Mouse (Mus musculus): ENCODE measurements around the gene Eif2b5.

Eif2b5 gene

DNA sequence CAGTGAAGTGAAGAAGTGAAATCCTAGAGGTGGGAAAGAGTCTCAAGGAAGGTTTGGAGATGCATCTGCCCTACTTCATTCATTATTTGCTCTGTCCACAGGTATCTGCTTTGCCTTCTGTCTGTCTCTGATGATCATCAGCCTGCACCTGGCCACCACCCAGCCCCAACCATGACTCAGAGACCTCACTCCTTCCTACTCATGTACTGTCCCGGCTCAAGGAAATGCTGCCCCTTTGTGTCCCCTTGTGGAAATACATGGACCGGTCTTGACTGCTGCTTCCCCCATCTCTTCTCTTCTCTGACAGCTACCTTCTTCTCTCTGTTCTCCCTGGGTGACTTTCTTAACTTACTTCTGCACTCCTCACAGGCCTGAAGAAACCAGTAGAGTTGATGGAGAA is 8.0 kb upstream of the Eif2b5 start:
- no peak for DNase-seq

DNA sequence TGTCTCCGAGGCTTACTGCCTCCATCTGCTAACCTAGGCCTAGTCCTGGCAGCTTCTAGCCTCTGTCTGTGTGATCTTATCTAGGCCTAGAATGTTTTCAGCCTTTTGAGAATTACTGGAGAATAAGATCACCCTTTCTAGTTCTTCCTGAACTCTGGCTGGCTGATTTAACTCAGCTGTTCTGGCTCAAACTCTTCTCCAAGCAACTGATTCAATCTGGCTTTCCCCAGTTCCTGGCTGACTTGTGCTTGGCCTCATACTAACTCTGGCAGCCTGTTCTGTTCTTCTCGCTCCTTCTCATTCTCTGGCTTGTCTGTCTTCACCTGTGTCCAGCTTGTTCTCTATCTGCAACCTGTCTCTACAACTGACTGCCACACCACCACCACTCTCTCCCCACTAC is 7.3 kb upstream of the Eif2b5 start:
- no peak for DNase-seq

DNA sequence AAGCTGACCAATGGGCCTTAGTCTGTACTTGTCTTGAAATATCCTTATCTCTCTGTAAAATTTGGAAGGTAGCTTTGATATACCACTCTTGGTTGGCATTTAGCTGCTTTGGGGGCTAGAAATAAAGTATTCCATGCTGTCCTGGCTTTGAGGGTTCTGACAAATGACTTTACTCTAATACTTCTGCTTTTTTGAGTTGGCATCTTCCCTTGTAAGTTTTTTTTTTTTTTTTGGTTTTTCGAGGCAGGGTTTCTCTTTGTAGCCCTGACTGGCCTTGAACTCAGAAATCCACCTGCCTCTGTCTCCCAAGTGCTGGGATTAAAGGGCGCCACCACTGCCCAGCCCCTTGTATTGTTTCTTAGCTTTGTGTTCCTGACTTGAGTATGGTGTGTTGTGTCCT is 5.2 kb upstream of the Eif2b5 start:
- no peak for DNase-seq

DNA sequence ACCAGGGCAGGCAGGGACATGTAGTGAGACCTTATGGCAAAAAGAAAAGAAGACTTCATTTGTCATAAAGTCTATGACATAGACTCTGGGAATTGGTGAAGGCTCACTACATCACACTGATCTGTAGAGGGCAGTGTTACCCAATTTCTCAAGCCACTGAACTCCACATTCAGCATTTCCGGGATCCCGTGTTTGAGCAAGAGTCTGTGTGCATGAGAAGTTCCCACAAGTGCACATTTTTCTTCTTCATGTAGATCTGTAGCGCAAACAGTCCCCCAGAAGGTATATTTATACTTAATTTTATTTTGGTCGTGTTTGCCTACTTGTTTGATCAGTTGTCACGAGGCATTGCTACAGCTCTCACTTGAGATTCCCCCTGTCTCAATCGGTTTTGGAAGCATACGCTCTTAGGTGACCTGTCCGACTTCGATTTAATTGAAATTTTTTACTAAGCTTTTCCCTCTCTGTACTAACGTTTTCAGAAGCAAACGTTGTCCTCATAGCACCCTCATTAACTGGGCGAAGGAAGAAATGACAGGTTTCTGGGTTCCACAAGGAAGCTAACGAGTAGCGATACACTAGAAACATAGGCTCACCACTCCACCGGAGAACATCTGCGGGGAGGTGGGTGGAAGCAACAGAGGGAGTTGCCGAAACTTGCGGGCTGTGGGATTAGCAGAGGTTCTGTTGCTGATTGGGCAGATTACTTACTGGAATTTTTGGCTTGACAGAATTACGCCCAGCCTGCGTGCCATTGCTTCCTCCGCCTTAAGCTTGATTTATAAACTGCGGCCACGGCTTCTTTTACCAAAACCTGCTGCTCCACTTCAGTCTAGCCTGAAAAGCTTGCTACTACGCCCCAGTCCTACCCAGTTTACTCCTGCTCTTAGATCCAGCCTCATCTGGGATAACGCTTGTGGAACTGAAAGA is 1.7 kb upstream of the Eif2b5 start:
- peak; percentile 59 for DNase-seq

DNA sequence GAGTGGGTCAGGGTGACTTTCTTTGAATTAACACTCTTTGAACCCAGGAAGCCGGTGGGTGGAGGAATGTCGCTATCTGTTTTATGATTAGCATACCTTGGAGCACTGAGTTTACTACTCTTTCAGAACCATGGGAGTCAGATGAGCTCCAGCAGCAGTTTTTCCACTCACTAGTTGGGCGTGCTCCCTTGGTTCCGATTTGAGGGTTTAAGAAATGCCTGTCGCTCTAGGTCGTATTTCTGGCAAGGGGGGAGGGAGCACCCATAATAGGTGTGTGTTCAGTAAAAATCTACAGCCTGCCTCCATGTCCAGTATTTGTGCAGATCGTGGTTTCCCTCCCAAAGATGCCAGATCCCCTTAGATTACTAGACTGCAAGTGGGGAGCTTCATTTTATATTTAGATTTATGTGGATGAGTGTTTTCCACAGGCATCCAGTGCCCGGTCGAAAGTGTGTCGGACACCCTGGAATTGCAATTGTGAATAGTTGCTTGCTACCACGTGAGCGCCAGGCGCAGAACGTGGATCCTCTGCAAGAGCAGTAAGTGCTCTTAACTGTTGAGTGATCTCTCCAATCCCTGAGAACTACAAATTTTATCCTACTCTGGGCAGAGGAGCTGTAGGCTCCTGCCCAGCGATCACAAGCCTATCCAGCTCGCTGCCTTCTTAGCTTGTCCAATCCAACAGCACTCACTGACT is 489 bp upstream of the Eif2b5 start:
- DNase-seq, result peak; percentile 39

DNA sequence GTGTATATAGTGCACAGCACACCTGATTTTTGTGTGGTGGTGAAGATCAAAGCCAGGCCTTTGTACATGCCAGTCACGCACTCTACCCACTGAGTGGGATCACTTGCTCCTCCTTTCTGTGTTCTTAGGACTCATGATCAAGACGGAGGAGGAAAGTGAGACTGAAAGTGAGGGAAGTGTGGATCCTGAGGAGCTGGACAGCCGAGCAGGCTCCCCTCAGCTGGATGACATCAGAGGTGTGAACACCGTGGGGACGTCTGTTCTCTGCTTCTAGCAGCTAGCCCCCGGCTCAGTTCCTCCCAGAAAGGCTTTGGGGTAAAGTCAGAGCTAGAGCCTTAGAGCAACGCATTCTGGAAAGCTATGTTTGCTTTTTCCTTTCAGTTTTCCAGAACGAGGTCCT is 7.4 kb downstream of the Eif2b5 start:
- no peak for DNase-seq

GRCm38 (mm10) chr16:20509349-20509748 is 10.7 kb downstream of the Eif2b5 start:
- peak; percentile 66 for DNase-seq

DNA sequence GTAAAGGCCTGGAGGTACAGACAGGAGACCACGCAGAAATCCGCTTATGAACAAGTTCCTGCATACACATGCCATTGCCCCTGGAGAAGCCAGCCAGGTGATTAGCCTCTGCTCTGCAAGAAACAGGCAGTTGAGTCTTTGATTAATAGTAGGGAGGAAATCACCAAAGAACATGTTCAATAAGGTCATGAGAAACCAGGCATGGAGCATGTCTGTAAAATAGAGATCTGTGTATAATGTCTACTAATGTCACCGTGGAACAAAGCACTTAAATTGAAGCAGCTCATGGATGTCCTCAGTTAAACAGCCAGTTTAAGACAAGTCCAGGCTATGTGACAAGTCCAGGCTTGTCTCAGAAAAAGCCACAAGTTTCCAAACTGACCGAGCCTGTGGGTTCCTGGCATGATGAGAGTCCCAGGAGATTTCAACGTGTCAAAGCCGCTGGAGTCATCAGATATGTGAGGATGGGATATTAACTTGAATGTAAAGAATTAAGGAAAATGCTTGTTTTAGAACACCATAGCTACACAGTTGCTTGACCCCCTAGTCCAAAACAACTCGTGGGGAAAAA is 12.7 kb downstream of the Eif2b5 start:
- DNase-seq, result no peak

- DNase-seq, result no peak
Observed at GRCm38 (mm10) chr16:20516032-20516431, 17.4 kb downstream of the Eif2b5 start.

GRCm38 (mm10) chr16:20516726-20517201 is 18.1 kb downstream of the Eif2b5 start, which contains the start of gene Dvl3:
TSS of gene Dvl3 (plus strand) at chr16:20516982.
- peak; percentile 92 for DNase-seq

DNA sequence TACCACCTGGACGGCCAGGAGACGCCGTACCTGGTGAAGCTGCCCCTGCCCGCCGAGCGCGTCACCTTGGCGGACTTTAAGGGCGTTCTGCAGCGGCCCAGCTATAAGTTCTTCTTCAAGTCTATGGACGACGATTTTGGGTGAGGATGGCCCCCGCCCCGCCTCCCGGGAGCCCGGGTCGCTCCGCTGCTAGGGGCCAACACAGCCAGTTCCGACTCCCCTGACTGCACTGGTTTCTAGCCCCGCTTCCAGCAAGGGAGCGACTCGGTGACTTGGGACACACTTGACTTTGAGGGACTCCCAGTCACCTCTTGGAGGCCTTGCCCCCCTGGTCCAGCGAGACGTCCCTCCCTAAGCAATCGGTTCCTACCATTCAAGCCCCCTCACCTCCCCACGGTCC is 18.6 kb downstream of the Eif2b5 start:
- DNase-seq, result no peak

- DNase-seq, result peak; percentile 44
Observed at GRCm38 (mm10) chr16:20517701-20518374, 19.2 kb downstream of the Eif2b5 start.

- DNase-seq, result no peak
Observed at GRCm38 (mm10) chr16:20523886-20524285, 25.3 kb downstream of the Eif2b5 start.

- no peak for DNase-seq
Observed at GRCm38 (mm10) chr16:20528779-20529178, 30.2 kb downstream of the Eif2b5 start.

- DNase-seq, result no peak
Observed at GRCm38 (mm10) chr16:20529375-20529774, 30.8 kb downstream of the Eif2b5 start.

DNA sequence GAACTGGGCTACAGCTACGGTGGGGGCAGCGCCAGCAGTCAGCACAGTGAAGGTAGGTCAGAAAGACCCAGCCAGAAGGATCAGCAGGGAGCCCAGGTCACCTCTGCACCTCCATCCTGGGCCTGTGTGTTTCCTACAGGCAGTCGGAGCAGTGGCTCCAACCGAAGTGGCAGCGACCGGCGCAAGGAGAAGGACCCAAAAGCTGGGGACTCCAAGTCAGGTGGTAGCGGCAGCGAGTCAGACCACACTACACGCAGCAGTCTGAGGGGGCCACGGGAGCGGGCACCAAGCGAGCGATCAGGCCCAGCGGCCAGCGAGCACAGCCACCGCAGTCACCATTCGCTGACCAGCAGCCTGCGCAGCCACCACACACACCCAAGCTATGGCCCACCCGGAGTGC is 32.3 kb downstream of the Eif2b5 start:
- no peak for DNase-seq

DNA sequence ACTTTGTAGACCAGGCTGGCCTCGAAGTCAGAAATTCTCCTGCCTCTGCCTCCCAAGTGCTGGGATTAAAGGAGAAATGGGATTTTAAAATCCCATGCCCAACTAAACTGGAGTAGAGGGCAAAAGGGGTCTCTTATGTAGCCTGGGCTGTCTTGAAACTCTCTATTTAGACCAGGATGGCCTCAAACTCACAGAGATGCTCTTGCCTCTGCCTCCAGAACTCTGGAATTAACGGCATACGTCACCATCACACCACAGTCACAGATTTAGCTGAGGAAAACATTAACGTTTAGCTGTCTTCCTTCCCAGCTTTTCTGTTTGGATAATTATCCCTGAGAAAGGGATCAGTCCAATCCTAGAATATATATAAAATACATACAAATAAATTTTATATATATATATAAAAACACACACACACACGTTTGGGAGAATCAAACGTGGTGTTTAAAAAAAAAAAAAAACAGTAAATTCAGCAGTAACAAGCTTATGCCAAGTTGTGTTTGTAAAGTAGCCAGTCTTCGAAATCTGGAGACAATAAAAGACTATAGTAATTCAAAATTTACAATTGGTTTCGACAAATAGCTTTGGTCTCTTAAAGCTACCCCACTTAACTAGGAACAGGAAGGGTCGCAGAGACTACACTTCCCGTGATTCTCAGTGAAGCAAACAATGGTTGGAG is 36.1 kb downstream of the Eif2b5 start:
- no peak for DNase-seq

DNA sequence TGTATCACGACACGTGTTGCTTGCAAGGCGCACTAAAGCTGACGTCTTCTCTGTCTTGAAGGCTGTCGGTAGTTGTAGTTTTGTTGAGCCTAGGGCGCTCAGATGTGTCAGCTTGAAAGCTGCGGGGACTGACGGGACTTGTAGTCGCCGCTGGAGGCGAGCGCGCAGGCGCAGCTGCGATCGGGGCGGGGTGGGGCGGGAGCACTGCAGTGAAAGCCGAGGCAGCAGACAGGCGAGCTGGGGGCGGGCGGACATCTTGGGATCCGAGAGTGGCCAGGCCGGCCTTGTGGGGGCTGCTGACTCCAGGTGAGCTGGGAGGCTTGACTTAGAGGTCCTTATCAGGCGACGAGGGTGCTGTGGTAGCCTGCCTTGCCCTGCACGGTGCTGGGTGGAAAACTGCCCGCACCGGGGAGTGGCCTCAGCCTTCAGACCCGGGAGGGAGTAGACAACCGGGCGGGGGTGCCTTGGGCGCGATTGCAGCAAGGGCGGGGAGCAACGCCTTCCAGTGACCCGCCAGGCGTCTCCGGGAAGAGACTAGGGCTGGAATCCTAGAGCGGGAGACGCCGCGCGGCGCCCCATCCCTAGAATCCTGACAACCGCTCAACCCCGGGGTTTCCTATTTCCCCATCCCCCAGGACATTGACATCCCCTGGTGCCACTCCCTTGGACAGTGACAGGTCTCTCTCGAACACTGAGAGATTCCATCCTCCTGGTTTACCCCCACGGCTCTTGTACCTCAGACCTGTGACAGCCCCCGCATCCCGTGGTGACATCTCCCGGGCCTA is 36.9 kb downstream of the Eif2b5 start, which contains the start of gene Ap2m1:
Gene Ap2m1, plus strand, starts transcription at position 183 of the 785 bp plus-strand sequence.
- peak; percentile 98 for DNase-seq

GRCm38 (mm10) chr16:20536081-20536665 is 37.6 kb downstream of the Eif2b5 start:
- DNase-seq, result no peak

DNA sequence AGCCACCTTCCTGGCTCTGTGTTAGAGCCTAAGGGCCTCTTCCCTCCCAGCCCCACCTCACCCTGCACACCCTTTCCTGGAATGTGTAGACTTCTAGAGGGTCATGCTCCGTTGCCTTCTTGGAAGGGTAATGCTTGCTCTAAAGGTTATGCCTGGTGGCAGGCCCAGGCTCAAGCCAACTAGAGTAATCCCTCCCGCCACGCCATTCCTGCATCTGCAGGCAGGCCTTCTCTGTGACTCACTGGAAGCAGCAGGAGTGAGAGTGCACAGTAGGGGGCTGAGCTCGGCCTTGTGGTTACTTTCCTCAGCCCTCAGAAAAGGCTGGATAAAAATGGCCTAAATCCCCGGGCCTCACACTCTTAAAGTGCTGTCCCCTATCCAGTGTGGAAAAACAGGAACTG is 38.5 kb downstream of the Eif2b5 start:
- peak; percentile 89 for DNase-seq

Measured in kidney, adult 11 months (tissue).